Mouse (Mus musculus) heart, embryonic 16.5 days (tissue): Measurements from ENCODE around the gene Sulf2. TPM values are rescaled to one million over a fixed set of nuclear protein-coding genes. Genes with fewer than 3 reads are reported as not detected.

Experiments used
- ATAC-seq: fragments of 200-750 bp; cut with Nextera tagmentation; replicated peaks from 2 replicates; pipeline ENCODE4 v1.8.0; 2017; ENCODE audit warnings: moderate number of reproducible peaks; ENCODE audit not compliant: insufficient read depth, low FRiP score; ENCODE audit errors: extremely low read depth
- H3K27ac ChIP-seq: fragments of 300-500 bp; sonication (generic); 2 replicates; pipeline ENCODE4 v1.5.1; 2014; ENCODE audit warnings: mild to moderate bottlenecking, low read length, control low read depth, moderate library complexity
- H3K27me3 ChIP-seq: fragments of 300-500 bp; sonication (generic); 2 replicates; pipeline ENCODE4 v1.6.1; 2014; ENCODE audit warnings: low read length, mixed read lengths; ENCODE audit not compliant: control insufficient read depth, insufficient read depth
- H3K36me3 ChIP-seq: fragments of 300-500 bp; sonication (generic); 2 replicates; pipeline ENCODE4 v1.6.1; 2014; ENCODE audit not compliant: control insufficient read depth, insufficient read depth
- H3K4me1 ChIP-seq: fragments of 300-500 bp; sonication (generic); 2 replicates; pipeline ENCODE4 v1.6.1; 2014; ENCODE audit warnings: low read length, mixed read lengths; ENCODE audit not compliant: control insufficient read depth, insufficient read depth
- H3K4me2 ChIP-seq: fragments of 300-500 bp; sonication (generic); 2 replicates; pipeline ENCODE4 v1.6.1; 2014; ENCODE audit warnings: low read depth, mild to moderate bottlenecking, control low read depth, low read length
- H3K4me3 ChIP-seq: fragments of 300-500 bp; sonication (generic); 2 replicates; pipeline ENCODE4 v1.5.1; 2014; ENCODE audit warnings: mild to moderate bottlenecking, control low read depth, low read length
- H3K9ac ChIP-seq: fragments of 300-500 bp; sonication (generic); 2 replicates; pipeline ENCODE4 v1.6.1; 2014; ENCODE audit warnings: low read length, control low read depth
- H3K9me3 ChIP-seq: fragments of 300-500 bp; sonication (generic); replicated peaks from 2 replicates; pipeline ENCODE4 v1.6.1; 2016; ENCODE audit warnings: low read length; ENCODE audit not compliant: control insufficient read depth
- WGBS: fragments of 180-500 bp; shearing (Covaris S2); extraction: QIAGEN DNeasy Blood & Tissue Kit; methylation state at CpG from one replicate; pipeline ENCODE4 v1.1.7; 2014; 5-methylcytosine and 5-hydroxymethylcytosine counted together
- polyA plus RNA-seq: library from polyadenylated mRNA; unstranded; fragments of >200 nt; fragmentation: Nextera tagmentation; extraction: Ambion mirVana; gene quantifications from 2 replicates; pipeline ENCODE4 v1.2.1, GENCODE M21; 2015

Sulf2 gene
- polyA plus RNA-seq, 1 experiment from 2014 or later = 61.8 TPM

DNA sequence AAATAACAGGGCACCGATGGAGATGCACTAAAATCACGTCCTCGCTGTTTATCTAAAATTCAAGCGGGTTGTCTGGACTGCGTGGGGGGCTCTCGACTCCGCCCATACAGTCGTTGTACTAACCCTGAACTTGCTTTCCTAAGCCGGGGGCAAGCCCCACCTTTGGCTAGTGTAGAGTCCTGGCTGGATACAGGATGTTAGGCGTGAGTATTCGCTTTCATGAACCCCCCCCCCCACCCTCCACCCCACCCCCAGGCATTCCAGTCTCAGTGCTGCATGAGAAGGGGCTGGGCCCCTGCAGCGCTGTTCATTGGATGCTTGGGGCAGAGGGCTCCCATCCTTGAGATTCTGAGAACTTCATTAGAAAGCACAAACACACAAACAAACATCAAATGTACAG, 659 bp upstream of the Sulf2 start:
- 7% methylated on average over 12 of the region's 12 CpGs for WGBS
- no peaks in the 10 kb centered on the region for H3K36me3 ChIP-seq
- no peaks in the 10 kb centered on the region for H3K27me3 ChIP-seq
- H3K4me2 ChIP-seq = peak overlapping the region; percentile 87
- H3K27ac ChIP-seq = peak overlapping the region; percentile 94
- peak overlapping the region; percentile 83 for H3K4me3 ChIP-seq
- H3K9me3 ChIP-seq = 0 out of 2 replicates have a peak, but pooled peaks cover 3% of the 10 kb centered on the region
- H3K4me1 ChIP-seq = peaks cover 35% of the 10 kb centered on the region
- no peak for ATAC-seq
- H3K9ac ChIP-seq = peak overlapping the region; percentile 95

GRCm38 (mm10) chr2:166154749-166155453, 562 bp downstream of the Sulf2 start:
- Histone ChIP-seq H3K4me1 (peaks cover 41% of the 10 kb centered on the region), H3K27ac (peak overlapping the region; percentile 94), H3K27me3 (no peaks in the 10 kb centered on the region), H3K36me3 (no peaks in the 10 kb centered on the region), H3K9ac (peak overlapping the region; percentile 95), H3K4me3 (peak overlapping the region; percentile 83), H3K4me2 (peak overlapping the region; percentile 87), H3K9me3 (0 out of 2 replicates have a peak, but pooled peaks cover 3% of the 10 kb centered on the region)
- peak; percentile 58 for ATAC-seq
- under 1% methylated on average over 82 of the region's 95 CpGs for WGBS

DNA sequence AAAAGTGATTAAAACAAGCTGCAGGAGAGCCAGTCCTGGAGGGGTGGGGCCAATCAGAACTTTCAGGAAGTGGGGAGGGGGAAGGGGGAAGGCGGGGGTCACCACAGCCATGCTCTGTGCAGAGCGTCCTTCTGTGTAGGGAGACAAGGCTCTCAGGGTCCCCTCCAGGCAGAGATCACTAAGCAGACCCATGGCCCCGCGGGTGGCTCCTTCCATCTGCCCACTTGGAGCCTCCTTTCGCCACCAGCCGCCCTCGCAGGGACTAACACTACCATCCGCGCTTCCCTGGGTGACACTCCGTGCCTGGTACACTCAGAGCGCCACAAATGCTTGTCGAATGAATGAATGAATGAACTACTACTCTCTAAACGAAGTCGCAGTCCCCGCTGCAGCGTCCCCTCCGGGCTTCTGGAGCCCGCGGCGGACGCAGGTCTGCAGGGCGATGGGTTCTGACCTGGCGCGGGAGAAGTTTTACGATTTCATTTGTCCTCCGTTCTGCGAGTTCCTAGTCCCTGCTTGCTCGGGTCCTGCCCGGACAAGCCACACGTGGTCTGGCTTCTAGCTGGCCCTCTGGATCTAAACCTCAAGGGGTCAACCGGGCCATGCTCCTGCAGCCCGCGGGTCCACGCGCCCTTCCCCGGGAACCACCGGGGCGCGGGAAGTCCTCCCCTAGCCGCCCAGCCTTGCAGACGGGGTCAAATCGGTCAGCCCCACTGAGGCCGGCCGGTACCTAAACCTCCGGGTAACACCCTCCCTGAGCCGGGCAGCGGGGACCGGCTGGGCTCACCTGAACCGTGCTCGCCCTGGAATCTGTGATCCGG, 1.4 kb downstream of the Sulf2 start:
- Histone ChIP-seq H3K4me3 (peak overlapping the region; percentile 83), H3K4me2 (peak overlapping the region; percentile 87), H3K27ac (peak overlapping the region; percentile 94), H3K4me1 (peaks cover 49% of the 10 kb centered on the region), H3K9me3 (no peaks in the 10 kb centered on the region), H3K36me3 (no peaks in the 10 kb centered on the region), H3K27me3 (no peaks in the 10 kb centered on the region), H3K9ac (peak overlapping the region; percentile 95)
- peak; percentile 6; the same call in 1 of the 2 replicates for ATAC-seq
- under 1% methylated on average over 51 of the region's 51 CpGs for WGBS

GRCm38 (mm10) chr2:166153399-166153793, 2.1 kb downstream of the Sulf2 start:
- Histone ChIP-seq H3K4me3 (peak overlapping the region; percentile 83), H3K27me3 (no peaks in the 10 kb centered on the region), H3K4me2 (peak overlapping the region; percentile 87), H3K4me1 (peaks cover 56% of the 10 kb centered on the region), H3K9ac (peak overlapping the region; percentile 95), H3K36me3 (no peaks in the 10 kb centered on the region), H3K27ac (peak overlapping the region; percentile 50; the same call in 1 of the 2 replicates), H3K9me3 (no peaks in the 10 kb centered on the region)
- ATAC-seq = no peak
- 36% methylated on average over 3 of the region's 3 CpGs for WGBS

GRCm38 (mm10) chr2:166152734-166153398, 2.6 kb downstream of the Sulf2 start:
- ATAC-seq = no peak
- H3K4me1 ChIP-seq = peaks cover 62% of the 10 kb centered on the region
- no peaks in the 10 kb centered on the region for H3K27me3 ChIP-seq
- peak overlapping the region; percentile 87 for H3K4me2 ChIP-seq
- H3K36me3 ChIP-seq = no peaks in the 10 kb centered on the region
- H3K9ac ChIP-seq = peak overlapping the region; percentile 95
- peak overlapping the region; percentile 83 for H3K4me3 ChIP-seq
- H3K9me3 ChIP-seq = no peaks in the 10 kb centered on the region
- peak overlapping the region; percentile 50; the same call in 1 of the 2 replicates for H3K27ac ChIP-seq
- 46% methylated on average over 11 of the region's 11 CpGs for WGBS

DNA sequence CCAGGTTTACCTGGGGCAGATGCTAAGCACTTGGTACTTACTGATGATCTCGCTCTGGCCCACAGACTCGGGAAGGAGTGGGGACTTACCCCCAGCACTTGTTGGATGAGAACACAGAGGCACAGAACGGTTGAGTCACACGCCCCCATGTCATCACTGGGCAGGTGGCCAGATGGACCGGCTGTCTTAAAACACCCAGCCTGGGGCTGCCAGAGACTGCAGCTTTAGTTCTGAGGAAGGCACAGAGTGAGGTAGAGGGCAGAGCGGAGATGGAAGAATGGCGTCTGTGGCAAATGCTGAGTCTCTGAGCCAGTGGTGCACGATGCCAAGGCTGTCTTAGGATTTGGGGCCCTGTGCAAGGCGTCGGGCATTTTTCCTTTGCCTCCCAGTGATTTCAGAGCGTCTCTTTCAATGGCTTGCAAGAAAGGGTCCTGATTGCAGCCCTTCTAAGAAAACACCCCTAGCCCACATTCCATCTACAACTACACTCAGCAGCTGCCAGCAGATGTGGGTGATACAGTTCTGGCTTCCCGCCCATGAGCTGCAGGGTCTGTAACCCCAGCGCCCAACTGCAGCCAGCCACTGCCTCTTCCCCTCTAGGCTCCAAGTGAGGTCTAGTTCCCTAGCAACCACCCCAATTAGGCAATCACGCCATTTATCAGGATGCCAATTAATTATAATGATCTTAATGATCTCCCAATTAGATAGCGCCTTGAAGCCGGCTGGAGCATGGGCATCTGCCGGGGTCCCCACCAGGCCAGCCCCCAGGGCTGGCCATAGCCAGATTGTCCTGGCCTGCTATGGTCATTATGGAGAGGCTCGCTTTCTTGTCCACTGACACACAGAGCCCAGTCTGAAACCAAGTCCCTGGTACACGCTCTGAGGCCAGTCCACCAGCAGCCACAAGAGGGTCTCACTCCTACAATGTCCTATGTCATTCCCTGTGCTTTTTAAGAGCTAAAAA, 3.7 kb downstream of the Sulf2 start:
- H3K9ac ChIP-seq = peak overlapping the region; percentile 28
- ATAC-seq = 0 out of 2 replicates have a peak, but pooled peaks have one; percentile 26
- 43% methylated on average over 19 of the region's 19 CpGs for WGBS
- H3K36me3 ChIP-seq = no peaks in the 10 kb centered on the region
- H3K4me3 ChIP-seq = no peak overlapping the region
- no peaks in the 10 kb centered on the region for H3K27me3 ChIP-seq
- H3K4me1 ChIP-seq = peaks cover 72% of the 10 kb centered on the region
- peak overlapping the region; percentile 73 for H3K27ac ChIP-seq
- H3K9me3 ChIP-seq = no peaks in the 10 kb centered on the region
- H3K4me2 ChIP-seq = peak overlapping the region; percentile 30

DNA sequence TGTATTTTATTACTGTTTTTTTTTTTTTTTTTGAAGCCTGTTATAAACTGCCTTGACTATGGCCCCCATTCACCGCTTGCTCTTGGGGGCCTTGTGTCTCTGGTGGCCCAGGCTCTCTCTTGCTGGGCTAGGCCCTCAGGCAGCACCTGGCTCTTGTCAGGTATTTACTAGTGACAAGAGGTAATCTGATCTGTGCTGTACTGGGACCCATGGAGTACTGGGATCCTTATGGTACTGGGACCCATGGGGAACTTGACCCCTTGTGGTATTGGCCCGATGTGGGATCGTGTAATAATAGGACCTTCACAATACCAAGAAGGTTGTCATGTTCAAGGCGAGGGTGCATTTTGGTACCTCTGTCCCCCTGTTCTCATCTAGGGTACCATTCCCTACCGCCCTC, 4.9 kb downstream of the Sulf2 start:
- Histone ChIP-seq H3K4me1 (peaks cover 77% of the 10 kb centered on the region), H3K27me3 (no peaks in the 10 kb centered on the region), H3K27ac (no peak overlapping the region), H3K4me3 (no peak overlapping the region), H3K9ac (0 out of 2 replicates have a peak overlapping the region, but pooled peaks have one; percentile 4), H3K9me3 (no peaks in the 10 kb centered on the region), H3K4me2 (no peak overlapping the region), H3K36me3 (no peaks in the 10 kb centered on the region)
- no peak for ATAC-seq
- WGBS = 82% methylated on average over 5 of the region's 5 CpGs

- peaks cover 84% of the 10 kb centered on the region for H3K4me1 ChIP-seq
- no peaks in the 10 kb centered on the region for H3K36me3 ChIP-seq
- H3K27me3 ChIP-seq = no peaks in the 10 kb centered on the region
- peak overlapping the region; percentile 47 for H3K9ac ChIP-seq
- H3K4me3 ChIP-seq = no peak overlapping the region
- no peak overlapping the region for H3K4me2 ChIP-seq
- H3K9me3 ChIP-seq = no peaks in the 10 kb centered on the region
- 45% methylated on average over 8 of the region's 8 CpGs for WGBS
- H3K27ac ChIP-seq = peak overlapping the region; percentile 73
- no peak for ATAC-seq
Observed at GRCm38 (mm10) chr2:166149482-166149881, 6.0 kb downstream of the Sulf2 start.
